Comparison of ENCODE assay signal across 8 mouse cellular contexts in genomic region chr7:51831917-51832316, GRCm38 (mm10). TPM values are rescaled to one million over a fixed set of nuclear protein-coding genes. Genes with fewer than 3 reads are reported as not detected.
DNase-seq lines count a peak whose midpoint lies in the region; ATAC-seq and TF ChIP-seq lines count a peak whose summit lies in the region.

No protein-coding gene starts in this region.

- H3K9me3 ChIP-seq in kidney, postnatal 0 days (replicated peaks; ENCODE audit: low read length) = no peaks in the 10 kb centered on the region
- no peaks in the 10 kb centered on the region for H3K9me3 ChIP-seq in hindbrain, embryonic 11.5 days (ENCODE audit: control insufficient read depth, low read length)
- H3K9me3 ChIP-seq in neural tube, embryonic 15.5 days (replicated peaks) = no peaks in the 10 kb centered on the region
- no peaks in the 10 kb centered on the region for H3K9me3 ChIP-seq in liver, embryonic 11.5 days (ENCODE audit: control insufficient read depth, low read length)

- no peaks in the 10 kb centered on the region for H3K4me1 ChIP-seq in kidney, postnatal 0 days (replicated peaks; ENCODE audit: insufficient read depth, low read length)
- no peaks in the 10 kb centered on the region for H3K4me1 ChIP-seq in hindbrain, embryonic 11.5 days (replicated peaks; ENCODE audit: control insufficient read depth, insufficient read depth, low read length)
- peaks cover 15% of the 10 kb centered on the region for H3K4me1 ChIP-seq in neural tube, embryonic 15.5 days
- H3K4me1 ChIP-seq in liver, embryonic 11.5 days (replicated peaks; ENCODE audit: control insufficient read depth, insufficient read depth, low read length) = no peaks in the 10 kb centered on the region

- no peak for TF ChIP-seq CTCF in kidney, postnatal 0 days (IDR thresholded peaks at IDR 0.05; ENCODE audit: low read depth)

- 23% methylated on average over 7 of the region's 7 CpGs for WGBS in kidney, postnatal 0 days
- WGBS in hindbrain, embryonic 11.5 days = 28% methylated on average over 7 of the region's 7 CpGs
- 19% methylated on average over 7 of the region's 7 CpGs for WGBS in neural tube, embryonic 15.5 days
- 69% methylated on average over 7 of the region's 7 CpGs for WGBS in liver, embryonic 11.5 days

- ATAC-seq in kidney, postnatal 0 days (replicated peaks; ENCODE audit: low FRiP score, low read depth) = no peak
- ATAC-seq in hindbrain, embryonic 11.5 days (ENCODE audit: low FRiP score) = peak; percentile 91
- peak; percentile 77 for ATAC-seq in neural tube, embryonic 15.5 days (ENCODE audit: low FRiP score)
- ATAC-seq in liver, embryonic 11.5 days (replicated peaks; ENCODE audit: low FRiP score) = no peak

- no peak overlapping the region for H3K4me3 ChIP-seq in kidney, postnatal 0 days (replicated peaks; ENCODE audit: low read depth, low read length)
- no peak overlapping the region for H3K4me3 ChIP-seq in hindbrain, embryonic 11.5 days (ENCODE audit: low read depth, low read length)
- no peak overlapping the region for H3K4me3 ChIP-seq in neural tube, embryonic 15.5 days (replicated peaks)
- H3K4me3 ChIP-seq in liver, embryonic 11.5 days (ENCODE audit: low read depth, low read length) = no peak overlapping the region

- no peaks in the 10 kb centered on the region for H3K36me3 ChIP-seq in kidney, postnatal 0 days (ENCODE audit: insufficient read depth, low read length)
- H3K36me3 ChIP-seq in hindbrain, embryonic 11.5 days (ENCODE audit: control insufficient read depth, insufficient read depth, low read length) = no peaks in the 10 kb centered on the region
- H3K36me3 ChIP-seq in neural tube, embryonic 15.5 days = no peaks in the 10 kb centered on the region
- no peaks in the 10 kb centered on the region for H3K36me3 ChIP-seq in liver, embryonic 11.5 days (ENCODE audit: control insufficient read depth, insufficient read depth, low read length)

- no peak overlapping the region for H3K27ac ChIP-seq in kidney, postnatal 0 days
- H3K27ac ChIP-seq in hindbrain, embryonic 11.5 days (ENCODE audit: low read depth, low read length) = peak overlapping the region; percentile 48; the same call in 1 of the 2 replicates
- H3K27ac ChIP-seq in neural tube, embryonic 15.5 days (replicated peaks) = peak overlapping the region; percentile 68; the same call in 1 of the 2 replicates
- no peak overlapping the region for H3K27ac ChIP-seq in liver, embryonic 11.5 days (ENCODE audit: low read depth, low read length)

- H3K27me3 ChIP-seq in kidney, postnatal 0 days (ENCODE audit: insufficient read depth, low read length) = no peaks in the 10 kb centered on the region
- H3K27me3 ChIP-seq in hindbrain, embryonic 11.5 days (ENCODE audit: control insufficient read depth, insufficient read depth, low read length) = no peaks in the 10 kb centered on the region
- no peaks in the 10 kb centered on the region for H3K27me3 ChIP-seq in neural tube, embryonic 15.5 days (replicated peaks)
- H3K27me3 ChIP-seq in liver, embryonic 11.5 days (replicated peaks; ENCODE audit: control insufficient read depth, insufficient read depth, low read length) = no peaks in the 10 kb centered on the region

- peak overlapping the region; percentile 21; the same call in 1 of the 2 replicates for H3K4me2 ChIP-seq in kidney, postnatal 0 days (ENCODE audit: low read length)
- H3K4me2 ChIP-seq in hindbrain, embryonic 11.5 days (replicated peaks; ENCODE audit: low read depth, low read length) = no peak overlapping the region
- H3K4me2 ChIP-seq in neural tube, embryonic 15.5 days = peak overlapping the region; percentile 15
- H3K4me2 ChIP-seq in liver, embryonic 11.5 days = no peak overlapping the region

- no peak overlapping the region for H3K9ac ChIP-seq in kidney, postnatal 0 days (ENCODE audit: low read depth, low read length)
- H3K9ac ChIP-seq in hindbrain, embryonic 11.5 days (ENCODE audit: low read depth, low read length) = no peak overlapping the region
- H3K9ac ChIP-seq in neural tube, embryonic 15.5 days (replicated peaks) = no peak overlapping the region
- H3K9ac ChIP-seq in liver, embryonic 11.5 days (ENCODE audit: low read depth, low read length) = no peak overlapping the region

- DNase-seq in kidney, postnatal 0 days (ENCODE audit: low spot score) = peak; percentile 63
- DNase-seq in kidney, postnatal 36 days = no peak
- peak; percentile 80 for DNase-seq in cerebellum, adult 9-10 months
- peak; percentile 49 for DNase-seq in hindbrain, embryonic 11.5 days (ENCODE audit: low spot score)
- DNase-seq in liver, embryonic 11.5 days (ENCODE audit: low spot score) = no peak
- DNase-seq in layer of hippocampus, adult 11-12 months (ENCODE audit: low spot score) = no peak
- no peak for DNase-seq in ovary, postnatal 10 days (ENCODE audit: low spot score)

RNA-seq across cellular contexts. Expression of gene Gas2, which starts 29.9 kb away (rescaled TPM):
- polyA plus RNA-seq in kidney, postnatal 0 days (2015; fragmentation: Nextera tagmentation; extraction: Ambion mirVana) = 156 and 184 TPM in 2 replicates
- polyA plus RNA-seq in hindbrain, embryonic 11.5 days (2014; fragmentation: Nextera tagmentation; extraction: Ambion mirVana) = 41.1 and 41.7 TPM in 2 replicates
- 18.9 and 20.1 TPM in 2 replicates for polyA plus RNA-seq in neural tube, embryonic 15.5 days (2015; fragmentation: Nextera tagmentation; extraction: Ambion mirVana)
- 13.3 and 14.4 TPM in 2 replicates for polyA plus RNA-seq in liver, embryonic 11.5 days (2014; fragmentation: Nextera tagmentation; extraction: Ambion mirVana)

RNA-seq across cellular contexts. Expression of gene Fancf, which starts 30.1 kb away (rescaled TPM):
- 10.1 and 12.5 TPM in 2 replicates for polyA plus RNA-seq in kidney, postnatal 0 days (2015; fragmentation: Nextera tagmentation; extraction: Ambion mirVana)
- 12.1 and 14.2 TPM in 2 replicates for polyA plus RNA-seq in hindbrain, embryonic 11.5 days (2014; fragmentation: Nextera tagmentation; extraction: Ambion mirVana)
- polyA plus RNA-seq in neural tube, embryonic 15.5 days (2015; fragmentation: Nextera tagmentation; extraction: Ambion mirVana) = 8.4 and 10.1 TPM in 2 replicates
- 17.5 and 18.4 TPM in 2 replicates for polyA plus RNA-seq in liver, embryonic 11.5 days (2014; fragmentation: Nextera tagmentation; extraction: Ambion mirVana)

Comparison
In these comparisons a context has a peak if more than half of its experiments do, and no peak if none do; other contexts are left out.
1. DNase-seq: peak in kidney, postnatal 0 days (single experiment), cerebellum, adult 9-10 months (single experiment) and hindbrain, embryonic 11.5 days (single experiment); none in kidney, postnatal 36 days (0 of 2), liver, embryonic 11.5 days (single experiment), layer of hippocampus, adult 11-12 months (single experiment) and ovary, postnatal 10 days (single experiment).
2. ATAC-seq: peak in hindbrain, embryonic 11.5 days (single experiment) and neural tube, embryonic 15.5 days (single experiment); none in kidney, postnatal 0 days (single experiment) and liver, embryonic 11.5 days (single experiment).
3. H3K27ac ChIP-seq: peak in hindbrain, embryonic 11.5 days (single experiment) and neural tube, embryonic 15.5 days (single experiment); none in kidney, postnatal 0 days (single experiment) and liver, embryonic 11.5 days (single experiment).
4. H3K4me2 ChIP-seq: peak in kidney, postnatal 0 days (single experiment) and neural tube, embryonic 15.5 days (single experiment); none in hindbrain, embryonic 11.5 days (single experiment) and liver, embryonic 11.5 days (single experiment).